Mouse (Mus musculus): ENCODE results near the gene Il1rap.

The Il1rap gene

GRCm38 (mm10) chr16:26581048-26581912, at the start of gene Il1rap:
Il1rap (plus strand) TSS chr16:26581704.
- in situ Hi-C loops (cut with MboI; ENCODE audit: low pct_unique_long_range_greater_than_20kb in 1 of 2, low sequenced_read_pairs in 2 of 2, unreplicated experiment in 1 of 2) = no loop called here

- in situ Hi-C loops (cut with MboI; ENCODE audit: low pct_unique_long_range_greater_than_20kb in 1 of 2, low sequenced_read_pairs in 2 of 2, unreplicated experiment in 1 of 2) = no loop called here
Measured at GRCm38 (mm10) chr16:26532287-26532686, 49.2 kb upstream of the Il1rap start.

GRCm38 (mm10) chr16:26546170-26546878, 35.2 kb upstream of the Il1rap start:
- in situ Hi-C loops (cut with MboI; ENCODE audit: low pct_unique_long_range_greater_than_20kb in 1 of 2, low sequenced_read_pairs in 2 of 2, unreplicated experiment in 1 of 2) = no loop called here

- in situ Hi-C loops (cut with MboI; ENCODE audit: low pct_unique_long_range_greater_than_20kb in 1 of 2, low sequenced_read_pairs in 2 of 2, unreplicated experiment in 1 of 2) = no loop called here
Measured at GRCm38 (mm10) chr16:26546879-26547206, 34.7 kb upstream of the Il1rap start.

GRCm38 (mm10) chr16:26549221-26549620, 32.3 kb upstream of the Il1rap start:
- in situ Hi-C loops (cut with MboI; ENCODE audit: low pct_unique_long_range_greater_than_20kb in 1 of 2, low sequenced_read_pairs in 2 of 2, unreplicated experiment in 1 of 2) = no loop called here

GRCm38 (mm10) chr16:26552234-26552633, 29.3 kb upstream of the Il1rap start:
- in situ Hi-C loops (cut with MboI; ENCODE audit: low pct_unique_long_range_greater_than_20kb in 1 of 2, low sequenced_read_pairs in 2 of 2, unreplicated experiment in 1 of 2) = no loop called here

- in situ Hi-C loops (cut with MboI; ENCODE audit: low pct_unique_long_range_greater_than_20kb in 1 of 2, low sequenced_read_pairs in 2 of 2, unreplicated experiment in 1 of 2) = no loop called here
Measured at GRCm38 (mm10) chr16:26558797-26559196, 22.7 kb upstream of the Il1rap start.

GRCm38 (mm10) chr16:26561743-26562142, 19.8 kb upstream of the Il1rap start:
- in situ Hi-C loops (cut with MboI; ENCODE audit: low pct_unique_long_range_greater_than_20kb in 1 of 2, low sequenced_read_pairs in 2 of 2, unreplicated experiment in 1 of 2) = no loop called here

- in situ Hi-C loops (cut with MboI; ENCODE audit: low pct_unique_long_range_greater_than_20kb in 1 of 2, low sequenced_read_pairs in 2 of 2, unreplicated experiment in 1 of 2) = no loop called here
Measured at GRCm38 (mm10) chr16:26562771-26563170, 18.7 kb upstream of the Il1rap start.

GRCm38 (mm10) chr16:26569387-26569978, 12.0 kb upstream of the Il1rap start:
- in situ Hi-C loops (cut with MboI; ENCODE audit: low pct_unique_long_range_greater_than_20kb in 1 of 2, low sequenced_read_pairs in 2 of 2, unreplicated experiment in 1 of 2) = no loop called here

GRCm38 (mm10) chr16:26571836-26572235, 9.7 kb upstream of the Il1rap start:
- in situ Hi-C loops (cut with MboI; ENCODE audit: low pct_unique_long_range_greater_than_20kb in 1 of 2, low sequenced_read_pairs in 2 of 2, unreplicated experiment in 1 of 2) = no loop called here

GRCm38 (mm10) chr16:26574173-26574572, 7.3 kb upstream of the Il1rap start:
- in situ Hi-C loops (cut with MboI; ENCODE audit: low pct_unique_long_range_greater_than_20kb in 1 of 2, low sequenced_read_pairs in 2 of 2, unreplicated experiment in 1 of 2) = no loop called here

- in situ Hi-C loops (cut with MboI; ENCODE audit: low pct_unique_long_range_greater_than_20kb in 1 of 2, low sequenced_read_pairs in 2 of 2, unreplicated experiment in 1 of 2) = no loop called here
Measured at GRCm38 (mm10) chr16:26581913-26582376, 441 bp downstream of the Il1rap start.

GRCm38 (mm10) chr16:26585806-26586205, 4.3 kb downstream of the Il1rap start:
- in situ Hi-C loops (cut with MboI; ENCODE audit: low pct_unique_long_range_greater_than_20kb in 1 of 2, low sequenced_read_pairs in 2 of 2, unreplicated experiment in 1 of 2) = no loop called here

GRCm38 (mm10) chr16:26590897-26591570, 9.5 kb downstream of the Il1rap start:
- in situ Hi-C loops (cut with MboI; ENCODE audit: low pct_unique_long_range_greater_than_20kb in 1 of 2, low sequenced_read_pairs in 2 of 2, unreplicated experiment in 1 of 2) = no loop called here

- in situ Hi-C loops (cut with MboI; ENCODE audit: low pct_unique_long_range_greater_than_20kb in 1 of 2, low sequenced_read_pairs in 2 of 2, unreplicated experiment in 1 of 2) = no loop called here
Measured at GRCm38 (mm10) chr16:26596440-26596839, 14.9 kb downstream of the Il1rap start.

GRCm38 (mm10) chr16:26597307-26597706, 15.8 kb downstream of the Il1rap start:
- in situ Hi-C loops (cut with MboI; ENCODE audit: low pct_unique_long_range_greater_than_20kb in 1 of 2, low sequenced_read_pairs in 2 of 2, unreplicated experiment in 1 of 2) = no loop called here

GRCm38 (mm10) chr16:26598591-26598990, 17.1 kb downstream of the Il1rap start:
- in situ Hi-C loops (cut with MboI; ENCODE audit: low pct_unique_long_range_greater_than_20kb in 1 of 2, low sequenced_read_pairs in 2 of 2, unreplicated experiment in 1 of 2) = no loop called here

GRCm38 (mm10) chr16:26601482-26601881, 20.0 kb downstream of the Il1rap start:
- in situ Hi-C loops (cut with MboI; ENCODE audit: low pct_unique_long_range_greater_than_20kb in 1 of 2, low sequenced_read_pairs in 2 of 2, unreplicated experiment in 1 of 2) = no loop called here
